Mouse (Mus musculus) stomach, postnatal 0 days (tissue): ENCODE measurements around the gene Fpgs.

Source experiments
- CTCF ChIP-seq: IDR thresholded peaks from 2 replicates; pipeline ENCODE4 v1.5.1; 2016; ENCODE audit warnings: antibody characterized with exemption, low read depth, mild to moderate bottlenecking, moderate library complexity
- EP300 ChIP-seq: optimal IDR thresholded peaks from 2 replicates; pipeline ENCODE3; 2016; ENCODE audit warnings: antibody characterized with exemption

DNA sequence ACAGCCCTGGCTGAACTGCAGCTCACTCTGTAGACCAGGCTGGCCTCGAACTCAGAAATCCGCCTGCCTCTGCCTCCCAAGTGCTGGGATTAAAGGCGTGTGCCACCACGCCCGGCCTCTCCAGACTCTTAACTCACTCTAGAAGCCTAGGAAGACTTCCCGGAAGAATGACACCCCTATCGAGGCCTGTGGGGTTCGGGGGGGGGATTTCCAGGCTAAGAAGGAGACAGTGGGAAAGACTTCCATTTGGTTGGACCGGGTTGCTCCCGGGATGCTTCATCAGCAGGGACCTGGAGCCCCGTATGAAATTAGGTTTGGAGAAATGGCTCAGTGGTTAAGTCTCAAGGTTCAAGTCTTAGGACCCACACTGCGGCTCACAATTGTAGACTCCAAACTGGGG, 9.3 kb downstream of the Fpgs start:
- TF ChIP-seq EP300 (no peak), CTCF (no peak)
